Mouse (Mus musculus) midbrain, embryonic 11.5 days (tissue): ENCODE results near the gene Runx1. TPM values are rescaled to one million over a fixed set of nuclear protein-coding genes. Genes with fewer than 3 reads are reported as not detected.

ENCODE experiments used
- ATAC-seq: fragments of 200-750 bp; cut with Nextera tagmentation; 2 replicates; pipeline ENCODE4 v1.8.0; 2017; ENCODE audit warnings: moderate TSS enrichment, moderate library complexity; ENCODE audit not compliant: low FRiP score
- DNase-seq: peaks from one replicate; pipeline ENCODE4 v3.0.0; 2015; ENCODE audit warnings: low spot score; ENCODE audit errors: missing footprints
- H3K27ac ChIP-seq: fragments of 300-500 bp; sonication (generic); 2 replicates; pipeline ENCODE4 v1.5.1; 2014; ENCODE audit warnings: low read depth, low read length
- H3K27me3 ChIP-seq: fragments of 300-500 bp; sonication (generic); 2 replicates; pipeline ENCODE4 v1.6.1; 2014; ENCODE audit warnings: mild to moderate bottlenecking, low read length, moderate library complexity, mixed read lengths; ENCODE audit not compliant: control insufficient read depth, insufficient read depth
- H3K36me3 ChIP-seq: fragments of 300-500 bp; sonication (generic); 2 replicates; pipeline ENCODE4 v1.6.1; 2014; ENCODE audit warnings: mild to moderate bottlenecking, low read length, moderate library complexity, mixed read lengths; ENCODE audit not compliant: control insufficient read depth, insufficient read depth
- H3K4me1 ChIP-seq: fragments of 300-500 bp; sonication (generic); 2 replicates; pipeline ENCODE4 v1.6.1; 2014; ENCODE audit warnings: low read length; ENCODE audit not compliant: control insufficient read depth, insufficient read depth
- H3K4me2 ChIP-seq: fragments of 300-500 bp; sonication (generic); 2 replicates; pipeline ENCODE4 v1.6.1; 2014; ENCODE audit warnings: mild to moderate bottlenecking, moderate library complexity
- H3K4me3 ChIP-seq: fragments of 300-500 bp; sonication (generic); 2 replicates; pipeline ENCODE4 v1.5.1; 2014; ENCODE audit warnings: low read depth, low read length
- H3K9ac ChIP-seq: fragments of 300-500 bp; sonication (generic); 2 replicates; pipeline ENCODE4 v1.6.1; 2014; ENCODE audit warnings: low read length
- H3K9me3 ChIP-seq: fragments of 300-500 bp; sonication (generic); 2 replicates; pipeline ENCODE4 v1.6.1; 2016; ENCODE audit warnings: low read length; ENCODE audit not compliant: control insufficient read depth
- WGBS: fragments of 180-500 bp; shearing (Covaris S2); extraction: QIAGEN DNeasy Blood & Tissue Kit; methylation state at CpG from one replicate; pipeline ENCODE4 v1.1.7; 2014; 5-methylcytosine and 5-hydroxymethylcytosine counted together
- polyA plus RNA-seq: library from polyadenylated mRNA; unstranded; fragments of >200 nt; fragmentation: Nextera tagmentation; extraction: Ambion mirVana; gene quantifications from 2 replicates; pipeline ENCODE4 v1.2.1, GENCODE M21; 2014

The Runx1 gene
- polyA plus RNA-seq, 1 experiment from 2014 or later, result 0.93 TPM

GRCm38 (mm10) chr16:92822676-92823075, 3.3 kb downstream of the Runx1 start:
- DNase-seq, result no peak
- peaks cover 3% of the 10 kb centered on the region for H3K4me1 ChIP-seq
- no peak overlapping the region for H3K4me2 ChIP-seq
- no peak overlapping the region for H3K27ac ChIP-seq
- no peaks in the 10 kb centered on the region for H3K27me3 ChIP-seq
- H3K36me3 ChIP-seq, result no peaks in the 10 kb centered on the region
- no peaks in the 10 kb centered on the region for H3K9me3 ChIP-seq
- H3K9ac ChIP-seq, result no peak overlapping the region
- ATAC-seq, result no peak
- WGBS, result 92% methylated on average over 12 of the region's 12 CpGs
- H3K4me3 ChIP-seq, result no peak overlapping the region

DNA sequence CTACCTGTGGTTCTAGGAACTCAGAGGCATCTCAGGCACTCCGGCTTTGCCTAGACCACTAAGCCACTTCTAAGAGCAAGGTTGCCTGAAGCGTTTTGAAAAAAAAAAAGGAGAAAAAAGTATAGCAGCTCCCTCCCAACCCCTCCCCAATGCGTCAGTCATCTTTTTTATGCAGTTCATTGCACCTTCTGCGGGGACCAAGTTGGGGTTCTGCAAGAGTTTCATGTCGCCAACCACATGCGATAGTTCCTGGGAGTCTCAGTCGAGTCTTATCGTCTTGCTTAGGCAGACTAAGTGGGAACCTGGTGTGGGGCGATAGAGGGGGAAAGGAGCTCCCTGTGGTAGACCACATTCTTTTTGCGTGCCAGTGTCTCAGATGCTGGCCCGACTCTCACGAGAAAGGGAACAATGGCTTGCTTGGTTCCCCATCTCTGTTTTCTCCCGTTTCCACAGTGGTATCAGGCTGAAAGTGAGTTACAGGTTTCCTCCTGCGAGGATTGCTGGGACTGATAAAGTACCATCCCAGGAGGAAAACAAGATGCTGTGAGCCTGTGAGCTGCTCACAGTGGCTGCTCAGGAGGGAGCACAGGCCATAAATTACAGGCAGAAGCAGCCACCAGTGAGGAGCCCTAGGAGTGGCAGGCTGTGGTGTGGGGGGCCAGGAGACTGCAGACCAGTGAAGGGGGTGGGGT, 3.9 kb downstream of the Runx1 start:
- H3K27me3 ChIP-seq, result no peaks in the 10 kb centered on the region
- H3K4me3 ChIP-seq, result no peak overlapping the region
- H3K9me3 ChIP-seq, result no peaks in the 10 kb centered on the region
- whole genome bisulfite sequencing, result 73% methylated on average over 14 of the region's 14 CpGs
- H3K9ac ChIP-seq, result no peak overlapping the region
- H3K4me1 ChIP-seq, result no peaks in the 10 kb centered on the region; the same call in 1 of the 2 replicates
- DNase-seq, result no peak
- no peak overlapping the region for H3K4me2 ChIP-seq
- no peak overlapping the region for H3K27ac ChIP-seq
- ATAC-seq, result no peak
- no peaks in the 10 kb centered on the region for H3K36me3 ChIP-seq

- 81% methylated on average over 5 of the region's 5 CpGs for WGBS
- no peaks in the 10 kb centered on the region for H3K27me3 ChIP-seq
- H3K4me3 ChIP-seq, result no peak overlapping the region
- H3K4me1 ChIP-seq, result no peaks in the 10 kb centered on the region; the same call in 1 of the 2 replicates
- no peaks in the 10 kb centered on the region for H3K36me3 ChIP-seq
- no peaks in the 10 kb centered on the region for H3K9me3 ChIP-seq
- H3K9ac ChIP-seq, result no peak overlapping the region
- no peak for ATAC-seq
- no peak overlapping the region for H3K27ac ChIP-seq
- DNase-seq, result no peak
- H3K4me2 ChIP-seq, result no peak overlapping the region
Observed at GRCm38 (mm10) chr16:92821596-92821937, 4.4 kb downstream of the Runx1 start.

DNA sequence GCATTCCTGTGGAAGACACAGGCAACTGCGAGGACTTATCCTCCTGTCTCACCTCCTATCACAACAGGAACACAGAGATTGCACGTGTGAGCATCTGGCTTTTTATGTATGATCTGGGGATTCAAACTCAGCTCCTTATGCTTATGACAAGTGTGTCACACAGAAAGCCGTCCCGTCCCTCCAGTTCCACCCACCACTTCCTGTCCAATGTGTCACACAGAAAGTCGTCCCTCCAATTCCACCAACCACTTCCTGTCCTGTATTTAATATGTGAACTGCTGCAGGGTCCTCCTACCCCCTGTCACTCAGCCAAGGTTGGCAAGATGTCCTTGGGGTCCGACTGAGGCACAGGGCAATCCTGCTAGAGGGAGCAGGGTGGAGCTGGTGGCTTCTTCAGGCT, 5.5 kb downstream of the Runx1 start:
- H3K36me3 ChIP-seq, result no peaks in the 10 kb centered on the region
- no peaks in the 10 kb centered on the region for H3K27me3 ChIP-seq
- 90% methylated on average over 6 of the region's 6 CpGs for WGBS
- DNase-seq (no peak), ATAC-seq (no peak)
- no peak overlapping the region for H3K4me3 ChIP-seq
- H3K9ac ChIP-seq, result no peak overlapping the region
- H3K4me2 ChIP-seq, result no peak overlapping the region
- H3K27ac ChIP-seq, result no peak overlapping the region
- H3K9me3 ChIP-seq, result no peaks in the 10 kb centered on the region
- H3K4me1 ChIP-seq, result no peaks in the 10 kb centered on the region; the same call in 1 of the 2 replicates

DNA sequence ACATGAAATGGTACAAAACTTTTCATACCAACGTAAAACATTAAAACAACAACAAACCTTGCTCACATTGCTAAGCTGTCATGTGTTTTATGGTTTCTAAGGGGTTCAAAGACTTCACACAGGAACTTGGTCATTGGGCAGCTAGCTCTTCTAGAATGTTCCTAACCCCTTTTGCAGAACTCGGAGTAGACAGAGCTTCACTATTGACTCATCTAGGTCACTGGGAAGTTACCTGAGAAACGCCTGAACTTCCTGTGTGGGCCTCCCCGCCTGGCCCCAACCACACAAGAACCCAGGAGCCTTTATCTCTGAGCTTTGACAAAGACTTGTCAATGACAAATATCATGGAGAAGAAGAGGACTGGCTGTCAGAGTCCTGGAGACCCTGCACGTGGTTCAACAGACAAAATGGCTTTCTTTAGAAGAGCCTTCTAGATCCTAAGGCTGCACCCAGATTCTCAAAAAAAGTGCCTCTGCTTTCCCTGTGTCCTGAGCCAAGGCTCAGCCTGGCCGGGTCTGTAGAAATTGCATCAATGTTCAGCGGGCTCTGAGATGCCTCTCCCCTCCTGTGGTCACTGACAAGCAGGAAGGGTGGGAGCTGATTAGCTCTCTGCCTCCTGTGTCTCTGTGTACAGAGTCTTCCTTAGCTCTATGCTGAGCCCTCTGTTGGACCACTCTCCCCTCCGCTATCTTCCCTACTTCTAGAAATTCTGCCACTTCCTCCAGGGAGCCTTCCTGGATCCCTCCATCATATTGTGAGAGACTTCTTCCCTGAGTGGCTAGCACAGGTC, 7.3 kb downstream of the Runx1 start:
- ATAC-seq, result no peak
- H3K36me3 ChIP-seq, result no peaks in the 10 kb centered on the region
- H3K4me3 ChIP-seq, result no peak overlapping the region
- H3K9ac ChIP-seq, result no peak overlapping the region
- H3K27me3 ChIP-seq, result no peaks in the 10 kb centered on the region
- H3K4me2 ChIP-seq, result no peak overlapping the region
- no peak for DNase-seq
- H3K4me1 ChIP-seq, result no peaks in the 10 kb centered on the region; the same call in 1 of the 2 replicates
- WGBS, result 83% methylated on average over 8 of the region's 8 CpGs
- no peak overlapping the region for H3K27ac ChIP-seq
- H3K9me3 ChIP-seq, result no peaks in the 10 kb centered on the region

- Histone ChIP-seq H3K9ac (no peak overlapping the region), H3K4me1 (no peaks in the 10 kb centered on the region), H3K36me3 (no peaks in the 10 kb centered on the region), H3K4me2 (no peak overlapping the region), H3K4me3 (no peak overlapping the region), H3K27me3 (no peaks in the 10 kb centered on the region), H3K27ac (no peak overlapping the region), H3K9me3 (no peaks in the 10 kb centered on the region)
- DNase-seq, result no peak
- 86% methylated on average over 7 of the region's 7 CpGs for WGBS
- ATAC-seq, result no peak
Observed at GRCm38 (mm10) chr16:92816092-92816491, 9.9 kb downstream of the Runx1 start.

- ATAC-seq (no peak), DNase-seq (no peak)
- Histone ChIP-seq H3K4me3 (no peak overlapping the region), H3K9ac (no peak overlapping the region), H3K4me1 (no peaks in the 10 kb centered on the region), H3K27me3 (no peaks in the 10 kb centered on the region), H3K9me3 (no peaks in the 10 kb centered on the region), H3K36me3 (no peaks in the 10 kb centered on the region), H3K27ac (no peak overlapping the region), H3K4me2 (no peak overlapping the region)
- 86% methylated on average over 2 of the region's 2 CpGs for WGBS
Observed at GRCm38 (mm10) chr16:92815195-92815527, 10.8 kb downstream of the Runx1 start.

GRCm38 (mm10) chr16:92814366-92815194, 11.4 kb downstream of the Runx1 start:
- Histone ChIP-seq H3K27me3 (no peaks in the 10 kb centered on the region), H3K9me3 (no peaks in the 10 kb centered on the region), H3K4me3 (no peak overlapping the region), H3K9ac (no peak overlapping the region), H3K4me2 (no peak overlapping the region), H3K27ac (no peak overlapping the region), H3K36me3 (no peaks in the 10 kb centered on the region), H3K4me1 (no peaks in the 10 kb centered on the region)
- DNase-seq (no peak), ATAC-seq (no peak)
- 79% methylated on average over 5 of the region's 5 CpGs for WGBS

- Histone ChIP-seq H3K36me3 (no peaks in the 10 kb centered on the region), H3K27ac (no peak overlapping the region), H3K4me1 (no peaks in the 10 kb centered on the region), H3K9ac (no peak overlapping the region), H3K4me3 (no peak overlapping the region), H3K27me3 (no peaks in the 10 kb centered on the region), H3K9me3 (no peaks in the 10 kb centered on the region), H3K4me2 (no peak overlapping the region)
- ATAC-seq (no peak), DNase-seq (no peak)
- WGBS, result 64% methylated on average over 3 of the region's 3 CpGs
Observed at GRCm38 (mm10) chr16:92812405-92812804, 13.5 kb downstream of the Runx1 start.
